Mouse (Mus musculus) forebrain, embryonic 12.5 days (tissue): ENCODE measurements around the gene Fkbpl. TPM values are rescaled to one million over a fixed set of nuclear protein-coding genes. Genes with fewer than 3 reads are reported as not detected.
A peak's percentile ranks its signal among the peaks of the same experiment; 100 is the strongest.

Source experiments
- ATAC-seq: fragments of 200-750 bp; cut with Nextera tagmentation; 2 replicates; pipeline ENCODE4 v1.8.0; 2017; ENCODE audit warnings: moderate TSS enrichment; ENCODE audit not compliant: low FRiP score
- H3K27ac ChIP-seq: fragments of 300-500 bp; sonication (generic); 2 replicates; pipeline ENCODE4 v1.5.1; 2016; ENCODE audit warnings: mild to moderate bottlenecking
- H3K27me3 ChIP-seq: fragments of 300-500 bp; sonication (generic); 2 replicates; pipeline ENCODE4 v1.6.1; 2016; ENCODE audit warnings: mild to moderate bottlenecking
- H3K36me3 ChIP-seq: fragments of 300-500 bp; sonication (generic); replicated peaks from 2 replicates; pipeline ENCODE4 v1.6.1; 2016; ENCODE audit warnings: mild to moderate bottlenecking
- H3K4me1 ChIP-seq: fragments of 300-500 bp; sonication (generic); 2 replicates; pipeline ENCODE4 v1.6.1; 2016
- H3K4me2 ChIP-seq: fragments of 300-500 bp; sonication (generic); 2 replicates; pipeline ENCODE4 v1.6.1; 2016; ENCODE audit warnings: mild to moderate bottlenecking, moderate library complexity
- H3K4me3 ChIP-seq: fragments of 300-500 bp; sonication (generic); replicated peaks from 2 replicates; pipeline ENCODE4 v1.5.1; 2016; ENCODE audit warnings: mild to moderate bottlenecking
- H3K9ac ChIP-seq: fragments of 300-500 bp; sonication (generic); 2 replicates; pipeline ENCODE4 v1.6.1; 2016; ENCODE audit warnings: mild to moderate bottlenecking
- H3K9me3 ChIP-seq: fragments of 300-500 bp; sonication (generic); 2 replicates; pipeline ENCODE4 v1.6.1; 2016
- WGBS: fragments of 180-500 bp; shearing (Covaris S2); methylation state at CpG from one replicate; pipeline ENCODE4 v1.1.7; 2016; 5-methylcytosine and 5-hydroxymethylcytosine counted together
- polyA plus RNA-seq: library from polyadenylated mRNA; unstranded; fragments of >200 nt; fragmentation: Nextera tagmentation; extraction: Ambion mirVana; gene quantifications from 2 replicates; pipeline ENCODE4 v1.2.1, GENCODE M21; 2016

The Fkbpl gene
- polyA plus RNA-seq, 1 experiment from 2014 or later = 14.6 TPM

DNA sequence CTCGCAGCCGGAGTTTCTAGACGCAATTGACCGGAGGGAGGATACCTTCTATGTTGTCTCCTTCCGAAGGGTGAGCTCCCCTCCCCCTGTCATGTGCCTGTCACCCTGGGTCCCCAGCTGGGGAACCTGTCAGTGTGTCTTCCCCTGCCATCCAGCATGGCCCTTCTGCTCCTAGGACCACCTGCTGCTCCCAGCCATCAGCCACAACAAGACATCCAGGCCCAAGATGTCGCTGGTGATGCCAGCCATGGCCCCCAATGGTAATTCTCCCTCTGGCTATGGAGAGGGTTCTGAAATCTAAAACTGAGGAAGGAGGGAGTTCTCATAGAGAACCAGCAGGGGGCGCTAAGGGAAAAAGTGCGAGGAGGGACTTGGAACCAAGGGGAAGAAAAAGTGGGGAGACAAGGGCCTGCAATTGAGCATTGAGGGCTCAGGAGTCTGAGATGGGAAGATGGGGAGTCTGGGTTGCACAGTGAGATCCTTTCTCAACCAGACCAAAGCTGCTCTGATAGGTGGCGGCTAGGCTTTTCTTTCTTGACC, 9.3 kb downstream of the Fkbpl start:
- Histone ChIP-seq H3K4me1 (peaks cover 4% of the 10 kb centered on the region; the same call in 1 of the 2 replicates), H3K27me3 (peaks cover 3% of the 10 kb centered on the region), H3K4me2 (no peak overlapping the region), H3K9ac (no peak overlapping the region), H3K4me3 (no peak overlapping the region), H3K9me3 (no peaks in the 10 kb centered on the region), H3K27ac (no peak overlapping the region), H3K36me3 (peaks cover 62% of the 10 kb centered on the region)
- no peak for ATAC-seq
- 65% methylated on average over 9 of the region's 9 CpGs for WGBS

DNA sequence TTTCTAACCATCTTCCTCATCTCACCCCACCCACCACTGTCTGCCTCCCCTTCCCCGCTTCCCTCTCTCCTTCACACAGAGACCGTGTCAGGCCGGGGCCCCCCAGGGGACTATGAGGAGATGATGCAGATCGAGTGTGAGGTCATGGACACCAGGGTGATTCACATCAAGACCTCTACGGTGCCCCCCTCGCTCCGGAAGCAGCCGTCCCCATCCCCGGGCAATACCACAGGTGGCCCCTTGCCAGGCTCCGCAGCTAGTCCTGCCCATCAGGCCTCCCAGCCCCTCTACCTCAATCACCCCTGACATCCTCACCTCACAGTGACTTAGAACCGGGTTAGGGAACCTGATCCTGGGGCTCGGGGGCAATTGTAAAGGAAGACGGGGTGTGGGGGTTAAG, 9.8 kb downstream of the Fkbpl start:
- no peak overlapping the region for H3K4me2 ChIP-seq
- H3K9me3 ChIP-seq = no peaks in the 10 kb centered on the region
- no peak overlapping the region for H3K27ac ChIP-seq
- WGBS = 96% methylated on average over 13 of the region's 13 CpGs
- H3K4me3 ChIP-seq = no peak overlapping the region
- peaks cover 4% of the 10 kb centered on the region; the same call in 1 of the 2 replicates for H3K4me1 ChIP-seq
- H3K9ac ChIP-seq = no peak overlapping the region
- ATAC-seq = no peak
- peaks cover 57% of the 10 kb centered on the region for H3K36me3 ChIP-seq
- H3K27me3 ChIP-seq = peaks cover 9% of the 10 kb centered on the region

DNA sequence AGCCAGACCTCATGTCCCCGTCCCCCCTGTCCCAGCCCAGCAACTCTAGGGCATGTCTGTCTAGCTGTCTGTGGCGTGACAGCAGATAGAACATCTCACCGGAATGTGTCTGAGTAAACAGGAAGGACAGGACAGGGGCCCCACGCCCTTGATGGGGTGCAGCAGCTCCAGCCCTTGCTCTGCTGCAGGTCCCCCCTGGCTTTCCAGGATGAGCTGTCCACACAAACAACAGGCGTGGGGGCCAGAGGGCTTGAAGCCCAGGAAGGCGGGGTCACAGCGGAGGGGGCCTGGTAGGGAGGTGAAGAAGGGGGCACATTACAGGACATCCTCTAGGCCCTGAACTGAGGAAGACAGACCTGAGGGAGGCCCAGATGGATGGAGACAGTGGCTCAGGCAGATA, 10.6 kb downstream of the Fkbpl start:
- Histone ChIP-seq H3K27ac (no peak overlapping the region), H3K9me3 (no peaks in the 10 kb centered on the region), H3K36me3 (peaks cover 49% of the 10 kb centered on the region), H3K9ac (no peak overlapping the region), H3K27me3 (peaks cover 17% of the 10 kb centered on the region), H3K4me3 (no peak overlapping the region), H3K4me1 (peaks cover 4% of the 10 kb centered on the region; the same call in 1 of the 2 replicates), H3K4me2 (no peak overlapping the region)
- 90% methylated on average over 7 of the region's 7 CpGs for WGBS
- ATAC-seq = no peak

DNA sequence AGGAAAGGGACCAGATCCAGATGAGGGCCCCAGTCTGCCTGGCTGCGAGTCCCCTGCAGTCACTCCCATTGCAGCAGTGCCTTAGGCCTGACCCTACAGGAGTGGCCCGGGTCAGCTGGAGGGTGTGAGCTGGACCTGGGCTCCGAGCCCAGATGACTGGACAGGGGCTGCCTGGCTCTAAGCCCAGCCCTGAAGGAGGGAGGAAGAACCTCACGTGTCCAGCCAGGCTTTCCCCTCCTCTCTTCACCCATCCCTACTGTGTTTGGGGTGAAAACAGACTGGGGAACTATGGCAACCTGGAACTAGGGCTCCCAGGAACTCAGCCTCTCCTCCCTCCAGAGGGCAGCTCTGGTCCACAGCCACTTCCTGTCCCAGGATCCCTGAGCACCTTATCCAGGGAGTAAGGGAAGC, 11.0 kb downstream of the Fkbpl start:
- H3K27ac ChIP-seq = no peak overlapping the region
- H3K4me1 ChIP-seq = peaks cover 4% of the 10 kb centered on the region; the same call in 1 of the 2 replicates
- no peaks in the 10 kb centered on the region for H3K9me3 ChIP-seq
- peaks cover 21% of the 10 kb centered on the region for H3K27me3 ChIP-seq
- no peak for ATAC-seq
- no peak overlapping the region for H3K4me3 ChIP-seq
- 70% methylated on average over 4 of the region's 4 CpGs for WGBS
- no peak overlapping the region for H3K9ac ChIP-seq
- H3K4me2 ChIP-seq = no peak overlapping the region
- peaks cover 45% of the 10 kb centered on the region for H3K36me3 ChIP-seq

DNA sequence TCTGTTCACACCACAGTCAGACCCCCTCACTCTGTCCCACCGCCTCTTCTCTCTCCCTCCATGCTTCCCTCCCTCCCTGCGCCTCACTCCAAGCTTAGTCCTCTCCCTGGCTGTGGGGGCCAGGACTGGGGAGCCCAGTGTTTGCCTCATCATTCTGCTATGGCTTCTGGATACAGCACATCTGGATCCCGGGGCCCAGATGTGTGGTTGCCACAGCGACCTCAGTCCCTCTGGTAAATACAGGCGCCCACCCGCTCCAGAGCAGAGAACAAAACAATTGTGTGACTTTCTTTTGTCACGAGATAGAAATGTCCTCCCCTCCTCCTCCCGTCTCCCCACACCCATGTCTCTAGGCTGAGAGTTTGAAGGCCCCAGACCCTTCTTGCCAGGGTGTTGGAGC, 12.1 kb downstream of the Fkbpl start:
- 49% methylated on average over 8 of the region's 8 CpGs for WGBS
- Histone ChIP-seq H3K9ac (no peak overlapping the region), H3K27me3 (peaks cover 32% of the 10 kb centered on the region), H3K4me1 (peaks cover 9% of the 10 kb centered on the region; the same call in 1 of the 2 replicates), H3K4me2 (no peak overlapping the region), H3K4me3 (no peak overlapping the region), H3K9me3 (no peaks in the 10 kb centered on the region), H3K27ac (no peak overlapping the region), H3K36me3 (peaks cover 34% of the 10 kb centered on the region)
- ATAC-seq = no peak

DNA sequence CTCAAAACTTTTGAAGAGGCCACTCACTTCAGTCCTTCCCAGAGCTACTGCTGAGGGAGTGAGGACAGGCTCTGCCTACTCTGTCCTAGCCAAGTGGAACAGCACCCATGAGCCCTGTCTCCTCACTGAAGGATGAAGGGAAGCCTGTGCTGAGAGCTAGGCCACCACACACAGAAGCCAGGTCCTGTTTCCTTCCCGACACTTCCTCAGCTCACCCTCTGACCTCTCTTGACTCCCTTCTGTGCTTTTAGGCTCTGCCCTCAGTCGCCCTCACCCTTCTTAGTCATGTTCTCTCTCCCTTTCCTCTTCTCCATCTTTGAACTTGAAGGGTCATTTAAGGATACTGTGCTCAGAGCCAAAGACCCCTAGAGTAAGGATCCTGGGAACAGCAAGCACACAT, 12.7 kb downstream of the Fkbpl start:
- H3K4me1 ChIP-seq = peaks cover 9% of the 10 kb centered on the region; the same call in 1 of the 2 replicates
- ATAC-seq = no peak
- no peak overlapping the region for H3K27ac ChIP-seq
- H3K9ac ChIP-seq = no peak overlapping the region
- H3K4me2 ChIP-seq = no peak overlapping the region
- H3K9me3 ChIP-seq = no peaks in the 10 kb centered on the region
- H3K4me3 ChIP-seq = no peak overlapping the region
- H3K36me3 ChIP-seq = peaks cover 28% of the 10 kb centered on the region
- 56% methylated on average over 2 of the region's 2 CpGs for WGBS
- peaks cover 32% of the 10 kb centered on the region for H3K27me3 ChIP-seq

DNA sequence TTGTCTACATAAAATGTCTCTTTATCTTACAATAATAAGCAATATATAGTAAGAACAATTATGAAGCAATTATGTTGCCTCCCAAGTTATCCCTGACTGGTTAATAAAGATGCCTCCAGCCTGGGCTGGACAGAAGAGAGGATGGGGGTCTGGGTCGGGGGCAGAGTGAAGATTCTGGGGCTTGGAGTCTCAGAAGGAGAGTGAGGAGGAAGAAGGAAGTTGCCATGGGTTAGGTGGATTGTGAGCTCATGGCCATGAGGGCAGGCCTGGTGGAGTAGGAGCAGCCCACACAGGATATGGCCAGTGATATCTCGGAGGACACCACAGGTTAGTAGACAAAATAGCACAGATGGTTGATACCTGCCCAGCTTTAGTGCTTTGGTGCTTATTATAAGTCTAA, 13.6 kb downstream of the Fkbpl start:
- ATAC-seq = no peak
- H3K4me1 ChIP-seq = peaks cover 9% of the 10 kb centered on the region; the same call in 1 of the 2 replicates
- no peak overlapping the region for H3K4me3 ChIP-seq
- H3K4me2 ChIP-seq = no peak overlapping the region
- H3K27ac ChIP-seq = no peak overlapping the region
- no peaks in the 10 kb centered on the region for H3K9me3 ChIP-seq
- no peak overlapping the region for H3K9ac ChIP-seq
- 92% methylated on average over 2 of the region's 2 CpGs for WGBS
- peaks cover 41% of the 10 kb centered on the region for H3K27me3 ChIP-seq
- peaks cover 19% of the 10 kb centered on the region for H3K36me3 ChIP-seq

DNA sequence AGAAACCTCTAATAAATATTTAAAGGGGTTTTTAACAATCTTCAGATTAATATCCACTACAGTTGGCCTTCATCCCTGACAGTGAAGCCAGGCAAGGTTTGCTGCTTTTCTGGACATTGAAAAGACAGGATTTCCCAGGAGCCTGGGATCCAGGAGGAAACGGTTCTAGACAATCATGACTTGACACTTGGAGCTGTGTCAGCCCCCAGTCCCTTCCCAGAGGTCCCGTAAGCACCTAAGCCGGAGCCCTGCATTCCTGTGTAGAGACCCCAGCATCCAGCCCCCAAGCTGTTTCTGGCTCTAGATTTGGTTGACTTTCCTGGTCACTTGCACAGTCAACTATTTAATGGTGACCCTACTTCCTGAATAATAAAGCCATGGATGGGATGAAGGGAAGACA, 14.0 kb downstream of the Fkbpl start:
- Histone ChIP-seq H3K27ac (no peak overlapping the region), H3K9me3 (no peaks in the 10 kb centered on the region), H3K4me2 (no peak overlapping the region), H3K4me1 (peaks cover 9% of the 10 kb centered on the region; the same call in 1 of the 2 replicates), H3K36me3 (peaks cover 15% of the 10 kb centered on the region), H3K4me3 (no peak overlapping the region), H3K9ac (no peak overlapping the region), H3K27me3 (peaks cover 45% of the 10 kb centered on the region)
- 80% methylated on average over 3 of the region's 3 CpGs for WGBS
- no peak for ATAC-seq

DNA sequence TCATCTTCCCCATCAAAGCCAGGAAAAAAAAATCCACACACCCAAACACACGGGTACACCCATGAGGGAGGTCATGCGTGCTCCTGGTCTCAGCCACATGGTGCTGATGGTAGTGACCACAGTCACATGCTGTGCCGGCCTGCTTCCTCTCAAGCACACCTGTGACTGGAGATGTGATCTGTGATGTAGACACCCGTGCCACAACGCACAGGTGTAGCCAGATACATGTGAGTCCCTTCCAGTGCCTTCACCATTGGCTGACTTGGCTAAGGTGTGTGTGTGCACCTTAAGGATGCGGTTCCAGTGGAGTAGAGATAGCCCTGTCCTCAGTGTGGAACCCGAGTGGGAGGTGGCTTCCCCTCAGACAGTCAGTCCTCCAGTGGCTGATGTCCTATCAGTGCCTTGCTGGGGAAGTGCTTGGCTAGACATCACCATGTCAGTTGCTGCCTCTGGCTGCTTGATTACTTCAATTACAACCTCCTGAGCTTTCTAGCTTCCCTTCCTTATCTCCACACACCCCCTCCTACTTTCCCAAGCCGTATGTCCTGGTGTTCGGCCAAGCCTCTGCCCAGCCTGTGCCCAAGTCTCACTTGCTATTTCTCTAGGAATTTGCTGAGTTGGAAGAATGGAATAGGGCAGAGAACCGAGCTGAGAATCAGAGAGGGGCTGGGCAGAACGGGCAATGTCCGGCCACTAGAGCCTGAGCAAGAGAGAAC, 14.8 kb downstream of the Fkbpl start:
- H3K9ac ChIP-seq = no peak overlapping the region
- peaks cover 11% of the 10 kb centered on the region; the same call in 1 of the 2 replicates for H3K36me3 ChIP-seq
- 69% methylated on average over 12 of the region's 12 CpGs for WGBS
- no peak overlapping the region for H3K27ac ChIP-seq
- H3K4me2 ChIP-seq = no peak overlapping the region
- H3K4me3 ChIP-seq = no peak overlapping the region
- ATAC-seq = no peak
- H3K27me3 ChIP-seq = peaks cover 49% of the 10 kb centered on the region
- H3K9me3 ChIP-seq = no peaks in the 10 kb centered on the region
- peaks cover 9% of the 10 kb centered on the region; the same call in 1 of the 2 replicates for H3K4me1 ChIP-seq

DNA sequence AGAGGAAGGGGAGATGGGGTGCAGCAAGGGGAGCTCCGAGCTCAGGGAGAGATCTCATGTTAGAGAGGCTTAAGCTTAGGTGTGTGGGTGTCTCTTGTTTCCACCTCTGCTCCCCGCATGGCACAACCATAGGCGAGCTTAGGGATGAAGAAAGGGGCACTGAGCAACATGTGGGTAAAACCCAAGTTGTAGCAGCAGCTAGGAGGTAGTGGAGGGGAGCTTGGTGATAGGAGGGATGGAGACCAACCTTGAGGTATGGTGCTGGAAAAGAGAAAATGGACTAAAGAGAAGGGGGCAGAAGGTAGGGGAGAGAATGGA, 15.3 kb downstream of the Fkbpl start:
- Histone ChIP-seq H3K4me3 (no peak overlapping the region), H3K36me3 (peaks cover 7% of the 10 kb centered on the region; the same call in 1 of the 2 replicates), H3K4me2 (no peak overlapping the region), H3K9me3 (no peaks in the 10 kb centered on the region), H3K27me3 (peaks cover 49% of the 10 kb centered on the region), H3K4me1 (peaks cover 9% of the 10 kb centered on the region; the same call in 1 of the 2 replicates), H3K9ac (no peak overlapping the region), H3K27ac (no peak overlapping the region)
- ATAC-seq = no peak
- 69% methylated on average over 3 of the region's 3 CpGs for WGBS

DNA sequence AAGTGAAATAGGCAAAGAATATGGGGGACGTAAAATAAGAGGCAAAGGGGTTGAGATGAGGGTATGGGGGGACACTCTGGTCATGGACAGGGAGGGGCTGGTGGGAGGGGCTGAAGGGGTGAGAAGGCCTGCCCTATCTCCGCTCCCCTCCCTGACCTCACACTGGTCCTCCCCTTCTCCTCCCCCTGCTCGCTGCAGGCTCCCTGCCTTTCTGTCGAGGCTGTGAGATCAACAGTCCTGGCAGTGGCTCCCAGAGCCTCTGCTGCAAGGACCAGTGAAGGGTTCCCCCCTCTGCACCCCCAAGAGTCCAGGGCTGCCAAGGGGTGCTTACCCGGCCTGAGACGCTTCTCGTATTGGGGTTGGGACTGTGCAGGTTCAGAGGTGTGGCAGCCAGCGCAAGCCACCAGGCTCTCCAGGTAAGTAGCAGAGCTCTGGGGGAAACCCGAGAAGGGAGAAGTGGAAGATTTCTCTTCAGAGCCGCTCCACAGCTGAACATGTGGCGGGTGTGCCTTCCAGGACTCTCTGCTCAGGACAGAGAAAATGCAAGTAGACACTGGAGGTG, 15.8 kb downstream of the Fkbpl start:
- Histone ChIP-seq H3K27me3 (peaks cover 51% of the 10 kb centered on the region), H3K27ac (no peak overlapping the region), H3K4me3 (no peak overlapping the region), H3K9me3 (no peaks in the 10 kb centered on the region), H3K36me3 (peaks cover 3% of the 10 kb centered on the region; the same call in 1 of the 2 replicates), H3K4me2 (no peak overlapping the region), H3K4me1 (peaks cover 9% of the 10 kb centered on the region; the same call in 1 of the 2 replicates), H3K9ac (no peak overlapping the region)
- 41% methylated on average over 11 of the region's 11 CpGs for WGBS
- no peak for ATAC-seq

DNA sequence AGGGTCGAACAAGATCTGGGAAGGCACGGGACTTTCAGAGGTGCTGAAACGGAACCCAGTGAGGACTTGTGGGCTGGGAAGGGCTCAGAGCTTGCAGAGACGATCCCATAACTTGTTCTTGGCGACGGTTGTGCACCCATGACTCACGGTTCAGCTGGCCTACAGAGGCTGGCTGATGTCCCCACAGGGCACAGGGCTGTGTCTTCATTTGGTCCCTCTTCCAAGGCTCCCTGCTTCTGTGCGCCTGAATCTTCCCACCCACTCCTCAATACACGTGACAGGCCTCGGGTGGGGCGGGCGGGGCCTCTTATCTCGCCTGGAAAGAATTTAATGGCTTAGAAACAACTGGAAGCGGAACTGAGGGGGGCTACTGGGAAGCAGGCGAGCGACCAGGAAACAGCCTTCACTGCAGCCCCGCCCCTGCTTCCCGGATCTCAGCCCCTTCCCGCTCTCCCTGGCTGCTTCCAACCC, 16.6 kb downstream of the Fkbpl start:
- ATAC-seq = no peak
- peaks cover 9% of the 10 kb centered on the region; the same call in 1 of the 2 replicates for H3K4me1 ChIP-seq
- H3K4me3 ChIP-seq = no peak overlapping the region
- H3K27ac ChIP-seq = no peak overlapping the region
- H3K9me3 ChIP-seq = no peaks in the 10 kb centered on the region
- H3K36me3 ChIP-seq = no peaks in the 10 kb centered on the region
- no peak overlapping the region for H3K9ac ChIP-seq
- 11% methylated on average over 19 of the region's 19 CpGs for WGBS
- H3K27me3 ChIP-seq = peaks cover 59% of the 10 kb centered on the region
- H3K4me2 ChIP-seq = peak overlapping the region; percentile 27
